Mouse (Mus musculus) heart, adult 2 months (tissue): ENCODE data around the gene Zbtb32. TPM values are rescaled to one million over a fixed set of nuclear protein-coding genes. Genes with fewer than 3 reads are reported as not detected.
A peak's percentile ranks its signal among the peaks of the same experiment; 100 is the strongest.

ENCODE experiments used
- DNase-seq, 2 experiments: peaks; one replicate each; pipeline ENCODE4 v3.0.0; 2021
- H3K27ac ChIP-seq: fragments of 200-600 bp; 2 replicates; pipeline ENCODE4 v1.8.1; 2022
- H3K27me3 ChIP-seq: fragments of 200-500 bp; 2 replicates; pipeline ENCODE4 v1.6.1; 2012; ENCODE audit warnings: mild to moderate bottlenecking, low read length, inconsistent platforms, mixed read lengths; ENCODE audit not compliant: control insufficient read depth, insufficient read depth
- H3K36me3 ChIP-seq: fragments of 200-500 bp; 2 replicates; pipeline ENCODE4 v1.6.1; 2012; ENCODE audit warnings: low read length, inconsistent platforms; ENCODE audit not compliant: control insufficient read depth, insufficient read depth
- H3K4me1 ChIP-seq: fragments of 200-500 bp; 2 replicates; pipeline ENCODE4 v1.6.1; 2011; ENCODE audit warnings: low read length; ENCODE audit not compliant: control insufficient read depth, insufficient read depth
- H3K4me3 ChIP-seq: fragments of 200-600 bp; 2 replicates; pipeline ENCODE4 v1.8.1; 2022
- H3K79me2 ChIP-seq: fragments of 200-500 bp; replicated peaks from 2 replicates; pipeline ENCODE4 v1.6.1; 2012; ENCODE audit warnings: mild to moderate bottlenecking, inconsistent platforms, low read length, moderate library complexity, mixed read lengths; ENCODE audit not compliant: control insufficient read depth, insufficient read depth
- H3K9ac ChIP-seq: fragments of 200-500 bp; 2 replicates; pipeline ENCODE4 v1.6.1; 2012; ENCODE audit warnings: low read depth, mild to moderate bottlenecking, control low read depth, inconsistent platforms, low read length, mixed read lengths
- CTCF ChIP-seq: fragments of 200-600 bp; IDR thresholded peaks from 2 replicates; pipeline ENCODE4 v1.8.1; 2022; ENCODE audit warnings: antibody characterized with exemption, mild to moderate bottlenecking, moderate library complexity
- EP300 ChIP-seq: fragments of 200-500 bp; IDR thresholded peaks from 2 replicates; pipeline ENCODE4 v1.6.1; 2011; ENCODE audit warnings: low read depth, low read length, control low read depth; ENCODE audit not compliant: insufficient read depth
- POLR2A ChIP-seq: fragments of 200-500 bp; IDR thresholded peaks from 2 replicates; pipeline ENCODE4 v1.6.1; 2011; ENCODE audit warnings: mild to moderate bottlenecking, low read depth, low read length, control low read depth; ENCODE audit not compliant: insufficient read depth
- whole genome bisulfite sequencing: fragments of 180-500 bp; shearing (Covaris S2); methylation state at CpG from one replicate; pipeline ENCODE4 v1.1.7; 2018; 5-methylcytosine and 5-hydroxymethylcytosine counted together
- intact Hi-C: fragments of 180-260 bp; cut with DNase I; formaldehyde crosslinking; loops from one replicate; pipeline ENCODE4 v1.15.1; 2025
- long read RNA-seq: library from polyadenylated mRNA; stranded (forward); transcript quantifications from one replicate; pipeline ENCODE4 v2.0.0, GENCODE M21; 2021
- polyA plus RNA-seq: library from polyadenylated mRNA; depleted of rRNA; stranded (reverse); fragments of >200 nt; gene quantifications from 2 replicates; pipeline ENCODE4 v1.2.3, GENCODE M21; 2012; rRNA removed
- total RNA-seq, 2 experiments: library from RNA; stranded (reverse); gene quantifications; 2 replicates each; pipeline ENCODE4 v1.2.3; 2021

Zbtb32 gene
- total RNA-seq = under 1 TPM in 1 of 2 experiments, not detected in 1; 0.11 TPM
- polyA plus RNA-seq = 0.20 and 0.64 TPM in 2 replicates
- long read RNA-seq, partial matches to known transcripts = 0 of 1 reads
- long read RNA-seq, other reads (novel, unspliced or antisense) = 0 of 1 reads

GRCm38 (mm10) chr7:30598786-30599185, at the start of gene Zbtb32:
TSS of gene Zbtb32 (minus strand) at chr7:30598909.
- intact Hi-C loops = loop anchor here (10.0 kb wide), 1 partner anchor 356 kb away; the partner anchor contains the start of gene Usf2
- no peaks in the 10 kb centered on the region for H3K36me3 ChIP-seq
- no peaks in the 10 kb centered on the region for H3K79me2 ChIP-seq
- 91% methylated on average over 12 of the region's 12 CpGs for WGBS
- H3K27ac ChIP-seq = no peak within 1 kb of the TSS
- no peak for TF ChIP-seq EP300
- TF ChIP-seq POLR2A = no peak
- TF ChIP-seq CTCF = no peak
- no peaks in the 10 kb centered on the region for H3K27me3 ChIP-seq
- no peak within 1 kb of the TSS for H3K4me3 ChIP-seq
- H3K9ac ChIP-seq = no peak within 1 kb of the TSS
- H3K4me1 ChIP-seq = no peaks in the 10 kb centered on the region
- no peak for DNase-seq

GRCm38 (mm10) chr7:30639083-30639482, 40.4 kb upstream of the Zbtb32 start:
- WGBS = 12% methylated on average over 4 of the region's 4 CpGs
- Histone ChIP-seq H3K79me2 (no peaks in the 10 kb centered on the region), H3K36me3 (no peaks in the 10 kb centered on the region), H3K4me1 (no peaks in the 10 kb centered on the region), H3K27me3 (peaks cover 10% of the 10 kb centered on the region), H3K9ac (no peak overlapping the region), H3K27ac (no peak overlapping the region), H3K4me3 (no peak overlapping the region)
- DNase-seq = no peak
- TF ChIP-seq POLR2A = no peak
- no peak for TF ChIP-seq CTCF
- TF ChIP-seq EP300 = no peak
- intact Hi-C loops = no loop called here

- peaks cover 15% of the 10 kb centered on the region for H3K27me3 ChIP-seq
- no peak for DNase-seq
- no peak overlapping the region for H3K9ac ChIP-seq
- H3K4me1 ChIP-seq = no peaks in the 10 kb centered on the region
- H3K79me2 ChIP-seq = no peaks in the 10 kb centered on the region
- WGBS = 12% methylated on average over 11 of the region's 11 CpGs
- H3K36me3 ChIP-seq = no peaks in the 10 kb centered on the region
- no peak overlapping the region for H3K4me3 ChIP-seq
- TF ChIP-seq CTCF = no peak
- no peak for TF ChIP-seq EP300
- TF ChIP-seq POLR2A = no peak
- intact Hi-C loops = no loop called here
- no peak overlapping the region for H3K27ac ChIP-seq
Measured at GRCm38 (mm10) chr7:30636395-30636794, 37.7 kb upstream of the Zbtb32 start.

- 2% methylated on average over 5 of the region's 5 CpGs for WGBS
- no peak within 1 kb of the TSS for H3K4me3 ChIP-seq
Measured at GRCm38 (mm10) chr7:30635752-30636151, 37.0 kb upstream of the Zbtb32 start, which contains the start of gene Etv2. TSS of gene Etv2 (minus strand) at chr7:30635852.

DNA sequence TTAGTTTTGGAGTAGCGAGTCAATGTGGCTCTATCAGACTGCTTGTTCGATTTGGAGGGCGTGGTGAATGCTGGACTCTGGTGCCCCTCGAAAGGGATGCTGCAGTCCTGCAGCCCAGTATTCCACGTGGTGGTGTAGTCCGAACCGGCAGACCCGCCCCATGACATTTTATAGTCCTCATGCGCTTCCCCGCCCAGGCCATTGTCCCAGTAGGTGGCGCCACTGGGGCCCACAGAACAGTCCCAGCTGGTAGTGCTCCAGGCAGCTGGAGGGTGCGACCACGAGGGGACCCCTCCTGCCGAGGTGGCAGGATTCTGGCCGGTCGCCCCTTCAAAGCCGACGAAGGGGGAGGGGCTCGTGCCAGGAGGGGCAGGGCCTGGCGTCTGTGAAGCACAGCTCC, 35.9 kb upstream of the Zbtb32 start:
- TF ChIP-seq CTCF (peak; percentile 58), POLR2A (no peak)
- intact Hi-C loops = no loop called here
- Histone ChIP-seq H3K4me1 (no peaks in the 10 kb centered on the region), H3K9ac (no peak overlapping the region), H3K4me3 (no peak overlapping the region), H3K27me3 (peaks cover 15% of the 10 kb centered on the region), H3K27ac (no peak overlapping the region), H3K79me2 (no peaks in the 10 kb centered on the region), H3K36me3 (no peaks in the 10 kb centered on the region)
- WGBS = 2% methylated on average over 20 of the region's 20 CpGs
- DNase-seq = peak; percentile 18 to 42

More at GRCm38 (mm10) chr7:30635752-30636151, 37.0 kb upstream of the Zbtb32 start, which contains the start of gene Etv2:
- Histone ChIP-seq H3K4me1 (no peaks in the 10 kb centered on the region), H3K36me3 (no peaks in the 10 kb centered on the region), H3K79me2 (no peaks in the 10 kb centered on the region), H3K27me3 (peaks cover 15% of the 10 kb centered on the region), H3K9ac (no peak within 1 kb of the TSS), H3K27ac (no peak within 1 kb of the TSS)
- intact Hi-C loops = no loop called here
- no peak for DNase-seq
- TF ChIP-seq POLR2A (no peak), CTCF (no peak), EP300 (no peak)

DNA sequence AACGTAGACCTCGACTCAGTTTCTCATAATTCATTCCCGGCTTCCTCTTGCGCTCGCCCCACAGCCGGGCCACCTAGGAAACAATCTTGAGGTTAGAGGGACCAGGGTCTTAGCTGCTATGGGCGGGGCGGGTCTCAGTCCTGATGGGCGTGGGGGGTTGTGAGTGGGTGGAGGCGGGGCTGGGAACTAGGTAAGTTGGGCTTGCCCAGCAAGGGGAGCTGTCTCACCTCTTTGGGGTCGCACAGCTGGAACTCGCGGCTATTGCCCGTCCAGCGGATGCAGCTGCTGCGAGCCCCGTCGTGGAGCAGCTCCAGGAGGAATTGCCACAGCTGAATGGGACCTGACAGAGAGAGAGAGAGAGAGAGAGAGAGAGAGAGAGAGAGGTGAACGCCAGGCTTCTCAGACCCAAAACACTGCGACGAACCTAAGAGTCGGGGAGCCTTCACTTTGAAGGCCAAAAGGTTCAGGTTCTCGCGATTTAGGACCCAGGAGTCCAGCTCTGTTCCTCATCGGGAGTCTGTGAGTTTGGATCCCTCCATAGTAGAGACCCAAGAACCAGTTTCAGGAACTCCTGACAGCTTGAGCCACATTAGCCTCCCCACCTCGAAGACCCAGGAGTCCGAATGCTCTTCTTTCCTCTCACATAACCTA, 35.2 kb upstream of the Zbtb32 start:
- intact Hi-C loops = no loop called here
- Histone ChIP-seq H3K27me3 (peaks cover 15% of the 10 kb centered on the region), H3K4me3 (no peak overlapping the region), H3K4me1 (no peaks in the 10 kb centered on the region), H3K79me2 (no peaks in the 10 kb centered on the region), H3K9ac (no peak overlapping the region), H3K27ac (no peak overlapping the region), H3K36me3 (no peaks in the 10 kb centered on the region)
- 14% methylated on average over 27 of the region's 27 CpGs for WGBS
- DNase-seq = no peak
- TF ChIP-seq CTCF (no peak), EP300 (no peak), POLR2A (no peak)
